Mouse (Mus musculus) limb, embryonic 10.5 days (tissue): Measurements from ENCODE around the gene Lamb1. TPM values are rescaled to one million over a fixed set of nuclear protein-coding genes. Genes with fewer than 3 reads are reported as not detected.

ENCODE experiments used
- DNase-seq: peaks from one replicate; pipeline ENCODE4 v3.0.0-alpha.2; 2017; ENCODE audit warnings: low spot score
- H3K27ac ChIP-seq: fragments of 300-500 bp; sonication (generic); 2 replicates; pipeline ENCODE4 v1.5.1; 2016; ENCODE audit warnings: mild to moderate bottlenecking
- H3K27me3 ChIP-seq: fragments of 300-500 bp; sonication (generic); 2 replicates; pipeline ENCODE4 v1.6.1; 2016; ENCODE audit warnings: low read depth, mild to moderate bottlenecking; ENCODE audit not compliant: poor library complexity, severe bottlenecking
- H3K36me3 ChIP-seq: fragments of 300-500 bp; sonication (generic); 2 replicates; pipeline ENCODE4 v1.6.1; 2016; ENCODE audit warnings: mild to moderate bottlenecking, moderate library complexity
- H3K4me1 ChIP-seq: fragments of 300-500 bp; sonication (generic); 2 replicates; pipeline ENCODE4 v1.6.1; 2016
- H3K4me3 ChIP-seq: fragments of 300-500 bp; sonication (generic); 2 replicates; pipeline ENCODE4 v1.5.1; 2016; ENCODE audit warnings: mild to moderate bottlenecking, moderate library complexity
- H3K9me3 ChIP-seq: fragments of 300-500 bp; sonication (generic); replicated peaks from 2 replicates; pipeline ENCODE4 v1.6.1; 2016; ENCODE audit warnings: mild to moderate bottlenecking
- WGBS: fragments of 180-500 bp; shearing (Covaris S2); methylation state at CpG from one replicate; pipeline ENCODE4 v1.1.7; 2016; 5-methylcytosine and 5-hydroxymethylcytosine counted together
- polyA plus RNA-seq: library from polyadenylated mRNA; unstranded; fragments of >200 nt; fragmentation: Nextera tagmentation; extraction: Ambion mirVana; gene quantifications from 2 replicates; pipeline ENCODE4 v1.2.1, GENCODE M21; 2016

Lamb1 gene
- polyA plus RNA-seq, 1 experiment from 2014 or later, result 44.6 TPM

GRCm38 (mm10) chr12:31263921-31264320 lies 1.1 kb upstream of the Lamb1 start:
- H3K27me3 ChIP-seq, result peaks cover 6% of the 10 kb centered on the region; the same call in 1 of the 2 replicates
- peak overlapping the region; percentile 75 for H3K4me3 ChIP-seq
- DNase-seq, result no peak
- H3K27ac ChIP-seq, result peak overlapping the region; percentile 94; the same call in 1 of the 2 replicates
- peaks cover 15% of the 10 kb centered on the region for H3K36me3 ChIP-seq
- peaks cover 53% of the 10 kb centered on the region for H3K4me1 ChIP-seq
- no peaks in the 10 kb centered on the region for H3K9me3 ChIP-seq
- 42% methylated on average over 7 of the region's 7 CpGs for WGBS

GRCm38 (mm10) chr12:31265722-31266431 lies 843 bp downstream of the Lamb1 start:
- under 1% methylated on average over 50 of the region's 50 CpGs for WGBS
- H3K27me3 ChIP-seq, result peaks cover 6% of the 10 kb centered on the region; the same call in 1 of the 2 replicates
- no peaks in the 10 kb centered on the region for H3K9me3 ChIP-seq
- peaks cover 62% of the 10 kb centered on the region for H3K4me1 ChIP-seq
- H3K4me3 ChIP-seq, result peak overlapping the region; percentile 75
- peak; percentile 75 for DNase-seq
- H3K36me3 ChIP-seq, result peaks cover 34% of the 10 kb centered on the region
- peak overlapping the region; percentile 94 for H3K27ac ChIP-seq

- Histone ChIP-seq H3K4me3 (peak overlapping the region; percentile 75), H3K4me1 (peaks cover 70% of the 10 kb centered on the region), H3K27ac (peak overlapping the region; percentile 94), H3K36me3 (peaks cover 42% of the 10 kb centered on the region), H3K9me3 (no peaks in the 10 kb centered on the region), H3K27me3 (peaks cover 6% of the 10 kb centered on the region; the same call in 1 of the 2 replicates)
- DNase-seq, result peak; percentile 52
- WGBS, result 12% methylated on average over 15 of the region's 15 CpGs
Measured at GRCm38 (mm10) chr12:31266686-31267085, 1.7 kb downstream of the Lamb1 start.

DNA sequence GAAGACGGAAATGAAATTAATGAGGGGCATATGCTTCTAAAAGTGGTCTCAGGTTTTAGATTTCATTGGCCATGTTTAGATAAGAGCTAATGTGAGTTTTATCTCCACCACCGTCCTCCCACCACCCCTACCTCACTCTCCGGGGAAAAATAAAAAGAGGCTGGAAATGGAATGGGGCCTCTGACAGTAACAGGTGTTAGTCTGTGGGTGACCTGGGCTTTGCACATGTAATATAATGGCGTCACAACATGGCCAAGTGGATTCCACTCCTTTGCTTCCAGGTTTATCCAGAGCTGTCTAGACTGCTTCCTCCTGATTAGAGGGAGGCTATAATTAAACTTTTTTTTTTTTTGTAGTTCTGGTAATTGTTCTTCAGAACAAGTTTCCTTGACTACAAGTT lies 2.3 kb downstream of the Lamb1 start:
- Histone ChIP-seq H3K27me3 (peaks cover 6% of the 10 kb centered on the region; the same call in 1 of the 2 replicates), H3K9me3 (no peaks in the 10 kb centered on the region), H3K27ac (no peak overlapping the region), H3K36me3 (peaks cover 49% of the 10 kb centered on the region), H3K4me1 (peaks cover 76% of the 10 kb centered on the region), H3K4me3 (peak overlapping the region; percentile 75)
- WGBS, result 51% methylated on average over 4 of the region's 4 CpGs
- no peak for DNase-seq

- H3K4me1 ChIP-seq, result peaks cover 70% of the 10 kb centered on the region
- no peak for DNase-seq
- H3K4me3 ChIP-seq, result no peak overlapping the region
- no peak overlapping the region for H3K27ac ChIP-seq
- H3K27me3 ChIP-seq, result peaks cover 6% of the 10 kb centered on the region; the same call in 1 of the 2 replicates
- H3K9me3 ChIP-seq, result no peaks in the 10 kb centered on the region
- peaks cover 58% of the 10 kb centered on the region for H3K36me3 ChIP-seq
- 76% methylated on average over 3 of the region's 3 CpGs for WGBS
Measured at GRCm38 (mm10) chr12:31268315-31268714, 3.3 kb downstream of the Lamb1 start.

GRCm38 (mm10) chr12:31269020-31269597 lies 4.1 kb downstream of the Lamb1 start:
- Histone ChIP-seq H3K36me3 (peaks cover 66% of the 10 kb centered on the region), H3K9me3 (no peaks in the 10 kb centered on the region), H3K27ac (peak overlapping the region; percentile 31; the same call in 1 of the 2 replicates), H3K27me3 (peaks cover 3% of the 10 kb centered on the region; the same call in 1 of the 2 replicates), H3K4me1 (peaks cover 64% of the 10 kb centered on the region), H3K4me3 (no peak overlapping the region)
- WGBS, result 49% methylated on average over 12 of the region's 12 CpGs
- DNase-seq, result no peak

- WGBS, result 94% methylated on average over 10 of the region's 10 CpGs
- Histone ChIP-seq H3K4me1 (peaks cover 55% of the 10 kb centered on the region), H3K9me3 (no peaks in the 10 kb centered on the region), H3K36me3 (peaks cover 79% of the 10 kb centered on the region), H3K27me3 (no peaks in the 10 kb centered on the region), H3K4me3 (no peak overlapping the region), H3K27ac (no peak overlapping the region)
- DNase-seq, result no peak
Measured at GRCm38 (mm10) chr12:31270361-31270760, 5.3 kb downstream of the Lamb1 start.

- Histone ChIP-seq H3K36me3 (peaks cover 83% of the 10 kb centered on the region), H3K4me1 (peaks cover 52% of the 10 kb centered on the region), H3K4me3 (no peak overlapping the region), H3K27me3 (no peaks in the 10 kb centered on the region), H3K27ac (no peak overlapping the region), H3K9me3 (no peaks in the 10 kb centered on the region)
- DNase-seq, result no peak
- 82% methylated on average over 5 of the region's 5 CpGs for WGBS
Measured at GRCm38 (mm10) chr12:31270776-31271175, 5.7 kb downstream of the Lamb1 start.

DNA sequence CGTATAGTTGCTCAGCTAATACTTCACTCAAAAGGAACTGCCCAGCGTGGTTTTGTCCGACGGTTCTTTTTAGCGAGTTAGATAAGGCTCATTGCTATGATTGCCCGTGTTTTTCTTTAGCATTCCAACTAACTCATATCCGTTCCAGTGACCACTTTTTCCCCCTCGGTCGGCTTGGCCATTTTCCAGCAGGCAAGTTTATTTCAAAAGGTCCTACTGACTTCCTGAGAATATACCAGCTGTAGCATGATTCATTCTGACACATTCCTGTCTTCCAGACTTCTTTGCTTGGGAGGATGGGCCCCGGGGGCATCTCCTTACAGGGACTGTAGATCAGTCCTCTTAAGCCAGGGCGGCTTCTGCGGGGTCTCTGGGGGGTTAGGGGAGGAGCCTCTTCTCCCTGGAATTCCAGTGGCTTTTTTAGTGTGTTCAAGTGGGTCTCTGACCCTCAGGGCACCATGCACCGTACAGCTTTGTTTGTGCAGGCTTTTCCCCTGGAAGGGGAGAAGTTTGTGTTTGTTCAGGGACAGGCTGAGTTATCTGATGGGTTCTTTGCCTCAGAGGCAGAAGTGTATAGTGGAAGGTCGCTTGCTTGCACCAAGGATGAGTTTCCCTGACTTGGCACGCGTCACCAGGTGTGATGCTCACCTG lies 6.5 kb downstream of the Lamb1 start:
- DNase-seq, result no peak
- no peaks in the 10 kb centered on the region for H3K9me3 ChIP-seq
- H3K4me1 ChIP-seq, result peaks cover 45% of the 10 kb centered on the region
- no peak overlapping the region for H3K27ac ChIP-seq
- H3K4me3 ChIP-seq, result no peak overlapping the region
- 53% methylated on average over 16 of the region's 16 CpGs for WGBS
- H3K27me3 ChIP-seq, result no peaks in the 10 kb centered on the region
- peaks cover 90% of the 10 kb centered on the region for H3K36me3 ChIP-seq

DNA sequence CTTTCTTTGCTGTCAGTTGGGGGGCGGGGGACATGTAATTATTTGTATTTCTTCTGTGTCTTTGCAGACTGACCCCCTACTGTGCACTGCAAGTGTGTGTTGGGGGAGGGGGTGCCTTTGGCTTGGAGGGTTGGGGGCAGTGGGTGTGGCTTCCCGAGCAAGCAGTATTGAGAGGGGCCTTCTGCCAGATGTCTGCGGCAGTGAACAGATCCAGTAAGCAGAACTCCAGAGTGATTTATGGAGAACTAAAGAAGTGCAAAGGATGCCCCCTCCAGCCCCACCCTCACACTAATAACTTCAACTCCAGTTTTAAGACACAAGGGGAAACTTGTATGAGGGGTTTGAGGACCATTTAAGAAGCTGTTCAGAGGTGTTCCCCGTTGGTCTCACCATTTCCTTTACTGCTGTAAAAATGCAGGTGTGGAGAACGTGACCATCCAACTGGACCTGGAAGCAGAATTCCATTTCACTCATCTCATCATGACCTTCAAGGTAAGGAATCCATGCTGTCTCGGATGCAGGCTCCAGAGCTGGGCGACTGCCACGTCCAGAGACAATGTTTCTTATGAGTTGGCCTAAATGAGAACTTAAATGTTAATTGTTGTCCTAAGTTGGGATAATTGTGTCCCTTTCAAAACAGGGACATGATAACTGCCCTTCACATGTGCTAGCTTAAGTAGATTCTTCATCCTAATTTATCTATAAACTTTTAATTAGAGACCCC lies 7.1 kb downstream of the Lamb1 start:
- H3K4me1 ChIP-seq, result peaks cover 39% of the 10 kb centered on the region
- 61% methylated on average over 8 of the region's 8 CpGs for WGBS
- peaks cover 97% of the 10 kb centered on the region for H3K36me3 ChIP-seq
- no peak for DNase-seq
- no peak overlapping the region for H3K27ac ChIP-seq
- H3K27me3 ChIP-seq, result no peaks in the 10 kb centered on the region
- no peak overlapping the region for H3K4me3 ChIP-seq
- no peaks in the 10 kb centered on the region for H3K9me3 ChIP-seq

- DNase-seq, result no peak
- H3K4me1 ChIP-seq, result peaks cover 33% of the 10 kb centered on the region
- 85% methylated on average over 2 of the region's 2 CpGs for WGBS
Measured at GRCm38 (mm10) chr12:31272846-31273245, 7.8 kb downstream of the Lamb1 start.

DNA sequence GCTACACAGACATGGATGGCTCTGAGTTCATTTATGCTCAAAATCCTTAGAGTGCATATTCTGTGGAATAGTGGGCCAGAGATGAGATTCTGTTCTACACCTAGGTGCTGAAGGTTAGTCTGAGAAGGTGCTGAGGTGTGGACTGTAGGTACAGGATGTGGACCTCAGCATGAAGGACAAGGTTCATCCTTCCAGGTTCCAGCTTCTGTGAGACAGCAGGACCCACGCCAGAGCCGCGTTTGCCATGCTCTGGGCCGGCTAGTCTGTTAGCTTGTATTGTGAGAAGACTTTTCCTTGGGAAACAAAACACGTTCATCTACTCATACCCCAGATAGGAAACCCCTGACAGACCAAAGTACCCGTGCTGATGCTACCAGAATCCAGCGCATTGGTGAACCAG lies 8.6 kb downstream of the Lamb1 start:
- DNase-seq, result no peak
- Histone ChIP-seq H3K4me3 (no peak overlapping the region), H3K27me3 (no peaks in the 10 kb centered on the region), H3K4me1 (peaks cover 26% of the 10 kb centered on the region), H3K9me3 (no peaks in the 10 kb centered on the region), H3K27ac (no peak overlapping the region), H3K36me3 (peaks cover 99% of the 10 kb centered on the region)
- WGBS, result 96% methylated on average over 7 of the region's 7 CpGs

More at GRCm38 (mm10) chr12:31272846-31273245, 7.8 kb downstream of the Lamb1 start:
- Histone ChIP-seq H3K9me3 (no peaks in the 10 kb centered on the region), H3K36me3 (peaks cover 99% of the 10 kb centered on the region), H3K27ac (no peak overlapping the region), H3K27me3 (no peaks in the 10 kb centered on the region), H3K4me3 (no peak overlapping the region)
